Mouse (Mus musculus) cerebellum, adult 2 months (tissue): ENCODE results near the gene Caly.
A peak's percentile ranks its signal among the peaks of the same experiment; 100 is the strongest.

Experiments
- CTCF ChIP-seq: fragments of 200-500 bp; IDR thresholded peaks from 2 replicates; pipeline ENCODE4 v1.5.1; 2011; ENCODE audit warnings: low read depth, mild to moderate bottlenecking, control low read depth, low read length, moderate library complexity, borderline replicate concordance; ENCODE audit not compliant: insufficient read depth
- POLR2A ChIP-seq: fragments of 200-500 bp; IDR thresholded peaks from 2 replicates; pipeline ENCODE4 v1.6.1; 2011; ENCODE audit warnings: low read length, control low read depth, borderline replicate concordance; ENCODE audit not compliant: insufficient read depth

- peak; percentile 32; the same call in 1 of the 2 replicates for TF ChIP-seq POLR2A
- peak; percentile 71 for TF ChIP-seq CTCF
These were observed at the start of gene Caly for GRCm38 (mm10) chr7:140082242-140082678.
